Mouse (Mus musculus): ENCODE results near the gene Ppfia2. TPM values are rescaled to one million over a fixed set of nuclear protein-coding genes. Genes with fewer than 3 reads are reported as not detected.

Ppfia2 gene
- not detected in 2 replicates for total RNA-seq (2015; ENCODE audit: low replicate concordance)
- 0.84 TPM in 1 of 2 replicates, not detected in the other for total RNA-seq (2017; ENCODE audit: low replicate concordance)

- no peak for ATAC-seq (replicated peaks; ENCODE audit: low FRiP score, poor library complexity, severe bottlenecking)
Measured at GRCm38 (mm10) chr10:106469855-106470532, at the start of gene Ppfia2. Gene Ppfia2, plus strand, starts transcription at chr10:106470339.

GRCm38 (mm10) chr10:106468956-106469721 lies 1.0 kb upstream of the Ppfia2 start:
- no peak for ATAC-seq (replicated peaks; ENCODE audit: low FRiP score, poor library complexity, severe bottlenecking)

DNA sequence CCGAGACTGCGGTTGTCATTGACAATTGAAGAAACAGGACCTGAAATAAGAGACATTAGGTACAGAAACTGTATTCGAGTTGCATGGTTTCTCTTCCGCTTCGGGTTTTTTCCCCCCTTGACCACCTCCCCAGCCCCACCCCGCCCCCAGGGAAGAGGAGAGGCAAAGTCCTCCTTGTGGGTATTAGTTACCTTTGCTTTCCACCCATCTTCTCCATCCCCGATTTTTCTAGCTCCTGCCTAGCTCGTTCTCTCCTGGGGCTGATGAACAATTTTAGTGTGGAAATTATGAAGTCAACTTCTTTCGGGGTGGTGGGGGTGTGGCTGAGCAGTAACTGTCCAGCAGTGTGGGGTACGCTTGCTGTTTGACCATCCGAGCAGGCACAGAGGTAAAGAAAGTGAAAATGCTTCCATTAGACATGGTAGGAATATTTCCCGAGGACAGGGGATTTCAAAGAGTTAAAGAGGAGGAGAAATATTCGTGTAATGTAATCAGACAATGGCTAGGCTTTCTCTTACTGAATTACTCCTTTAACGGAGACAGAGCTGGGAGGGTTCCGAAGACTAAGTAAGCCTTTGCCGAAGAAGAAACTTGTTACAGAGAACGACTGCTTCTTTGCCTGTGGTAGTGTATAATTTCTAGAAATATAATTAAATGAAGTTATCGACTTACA lies 530 bp downstream of the Ppfia2 start:
- no peak for ATAC-seq (replicated peaks; ENCODE audit: low FRiP score, poor library complexity, severe bottlenecking)

- ATAC-seq (replicated peaks; ENCODE audit: low FRiP score, poor library complexity, severe bottlenecking): no peak
Measured at GRCm38 (mm10) chr10:106509281-106510165, 39.4 kb downstream of the Ppfia2 start.

DNA sequence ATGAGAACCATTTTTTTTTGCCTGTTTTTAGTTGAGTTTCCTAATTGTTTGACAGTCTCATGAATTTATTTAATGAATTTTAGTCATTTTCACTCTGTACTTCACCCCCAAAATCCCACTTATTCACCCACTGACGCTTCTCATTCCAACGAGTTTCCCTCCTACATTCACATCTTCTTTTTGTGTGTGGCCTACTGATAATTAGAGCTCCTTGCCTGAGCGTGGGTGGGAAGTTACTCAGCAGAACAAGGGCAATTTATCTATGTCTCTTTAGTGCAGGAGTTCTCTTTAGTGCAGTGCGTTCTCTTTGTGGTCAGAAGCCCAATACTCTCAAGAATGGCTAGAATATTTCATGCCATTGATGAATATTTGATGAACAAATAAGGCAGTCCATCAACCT lies 95.9 kb downstream of the Ppfia2 start:
- no peak for ATAC-seq (replicated peaks; ENCODE audit: low FRiP score, poor library complexity, severe bottlenecking)

GRCm38 (mm10) chr10:106585026-106585425 lies 114.9 kb downstream of the Ppfia2 start:
- ATAC-seq (replicated peaks; ENCODE audit: low FRiP score, poor library complexity, severe bottlenecking): no peak

DNA sequence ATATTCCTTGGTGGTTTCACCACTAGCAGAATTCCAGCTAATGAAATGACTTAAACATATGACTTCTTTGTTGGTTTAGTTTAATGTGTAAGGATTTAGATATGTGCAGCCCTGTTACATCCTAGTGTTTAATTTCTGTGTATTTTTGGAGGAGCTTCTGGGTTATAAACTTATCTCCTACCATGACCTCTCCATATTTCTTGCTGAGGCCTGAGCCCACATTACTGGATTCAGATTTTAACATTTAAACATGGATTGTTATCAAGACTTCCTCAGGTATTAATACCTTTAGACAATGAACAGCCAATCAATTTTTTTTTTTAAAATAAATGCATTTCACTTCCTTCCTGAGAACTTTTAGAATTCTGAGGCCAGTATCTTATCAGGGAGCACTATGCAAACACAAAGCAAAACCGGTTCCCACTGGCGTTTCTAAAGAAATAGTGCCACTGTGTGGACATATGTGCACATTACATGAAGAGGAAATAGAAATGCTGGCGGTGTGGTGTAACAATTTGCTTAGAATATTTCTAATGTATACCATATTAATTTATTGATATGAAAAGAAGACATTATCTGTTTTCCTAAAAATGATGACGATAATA lies 115.4 kb downstream of the Ppfia2 start:
- no peak for ATAC-seq (replicated peaks; ENCODE audit: low FRiP score, poor library complexity, severe bottlenecking)

- ATAC-seq (replicated peaks; ENCODE audit: low FRiP score, poor library complexity, severe bottlenecking): no peak
Measured at GRCm38 (mm10) chr10:106587817-106588216, 117.7 kb downstream of the Ppfia2 start.

GRCm38 (mm10) chr10:106590944-106591343 lies 120.8 kb downstream of the Ppfia2 start:
- ATAC-seq (replicated peaks; ENCODE audit: low FRiP score, poor library complexity, severe bottlenecking): no peak

GRCm38 (mm10) chr10:106596976-106597375 lies 126.8 kb downstream of the Ppfia2 start:
- ATAC-seq (replicated peaks; ENCODE audit: low FRiP score, poor library complexity, severe bottlenecking): no peak

- ATAC-seq (replicated peaks; ENCODE audit: low FRiP score, poor library complexity, severe bottlenecking): no peak
Measured at GRCm38 (mm10) chr10:106603319-106603898, 133.3 kb downstream of the Ppfia2 start.

- ATAC-seq (replicated peaks; ENCODE audit: low FRiP score, poor library complexity, severe bottlenecking): no peak
Measured at GRCm38 (mm10) chr10:106609177-106609981, 139.2 kb downstream of the Ppfia2 start.

- ATAC-seq (replicated peaks; ENCODE audit: low FRiP score, poor library complexity, severe bottlenecking): no peak
Measured at GRCm38 (mm10) chr10:106610222-106610621, 140.1 kb downstream of the Ppfia2 start.

DNA sequence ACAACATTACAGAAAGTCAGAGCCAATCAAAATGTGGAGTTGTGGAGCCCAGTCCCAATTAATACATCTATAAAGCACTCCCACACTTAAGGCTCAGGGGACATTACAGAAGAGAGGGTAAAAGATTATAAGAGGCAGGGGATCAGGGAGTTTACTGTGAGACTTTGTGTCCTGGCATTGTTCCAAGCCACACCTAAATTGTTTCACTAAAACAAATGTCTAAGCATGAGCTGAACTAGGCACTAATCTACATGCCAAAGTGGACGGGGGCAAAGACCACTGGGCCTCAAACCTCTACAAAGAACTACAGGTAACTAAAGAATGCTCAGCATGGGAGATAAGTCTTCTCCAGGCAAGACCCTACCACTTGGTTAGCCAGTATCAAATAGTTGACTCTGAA lies 148.1 kb downstream of the Ppfia2 start:
- no peak for ATAC-seq (replicated peaks; ENCODE audit: low FRiP score, poor library complexity, severe bottlenecking)

DNA sequence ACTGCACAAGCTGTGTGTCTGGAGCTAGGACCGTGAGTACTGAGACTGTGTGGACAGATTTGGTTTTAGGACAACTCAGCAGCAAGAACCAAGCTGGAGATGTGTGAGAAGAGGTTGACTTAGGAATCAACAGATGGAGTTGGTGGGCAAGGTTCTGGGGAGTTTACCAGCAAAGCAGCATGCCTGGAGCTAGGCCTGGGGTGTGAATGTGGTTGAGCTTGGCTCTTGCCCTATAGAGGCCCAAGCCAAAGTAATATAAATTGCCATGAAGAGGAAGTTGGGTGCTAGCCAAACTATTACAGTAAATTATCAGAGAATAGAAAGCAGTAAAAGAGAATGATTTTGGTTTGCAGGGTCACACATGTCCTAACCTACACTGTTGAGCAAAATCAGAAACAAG lies 150.8 kb downstream of the Ppfia2 start:
- ATAC-seq (replicated peaks; ENCODE audit: low FRiP score, poor library complexity, severe bottlenecking): no peak

- no peak for ATAC-seq (replicated peaks; ENCODE audit: low FRiP score, poor library complexity, severe bottlenecking)
Measured at GRCm38 (mm10) chr10:106623342-106623741, 153.2 kb downstream of the Ppfia2 start.

GRCm38 (mm10) chr10:106632171-106632935 lies 162.2 kb downstream of the Ppfia2 start:
- ATAC-seq (replicated peaks; ENCODE audit: low FRiP score, poor library complexity, severe bottlenecking): no peak
